Comparison of ENCODE assay signal across 13 mouse cellular contexts in genomic region chr9:15285443-15285842, GRCm38 (mm10). TPM values are rescaled to one million over a fixed set of nuclear protein-coding genes. Genes with fewer than 3 reads are reported as not detected.
A peak's percentile ranks its signal among the peaks of the same experiment; 100 is the strongest.
DNase-seq lines count a peak whose midpoint lies in the region; ATAC-seq and TF ChIP-seq lines count a peak whose summit lies in the region.
"Had no signal": no experiment of that assay in that cellular context is flagged by ENCODE, and none has a peak within 500 bp of the region (broad histone marks: within the 10 kb centered on the region; RNA-seq: fewer than 3 reads in every experiment).

No protein-coding gene starts in this region.

- no peak overlapping the region for H3K4me3 ChIP-seq in liver, adult 2 months (ENCODE audit: insufficient read depth, low read depth, low read length)
- no peak overlapping the region for H3K4me3 ChIP-seq in liver, embryonic 12.5 days
- H3K4me3 ChIP-seq: embryonic facial prominence, embryonic 12.5 days; neural tube, embryonic 12.5 days had no signal

- no peak for TF ChIP-seq POLR2A in liver, adult 2 months (IDR thresholded peaks at IDR 0.05; ENCODE audit: extremely low read depth, insufficient read depth, low read length)

- ATAC-seq in liver, embryonic 12.5 days: no peak

- peak; percentile 53 for TF ChIP-seq CTCF in liver, adult 2 months (IDR thresholded peaks at IDR 0.05; ENCODE audit: low read depth, low read length)

- DNase-seq in adrenal gland, postnatal 10 days: peak; percentile 35
- no peak for DNase-seq in adrenal gland, postnatal 4 days (ENCODE audit: low spot score in 2 of 2)
- DNase-seq in liver, adult 2 months (ENCODE audit: extremely low read depth, low read depth, low spot score): no peak
- peak; percentile 81 for DNase-seq in ZHBTc4 (ENCODE audit: low read depth, low spot score)
- DNase-seq in naive thymus-derived CD4-positive, alpha-beta T cell, adult 2 months (ENCODE audit: low read depth): peak; percentile 34
- DNase-seq in layer of hippocampus, postnatal 10 days (ENCODE audit: low spot score in 2 of 2): no peak
- no peak for DNase-seq in gastrocnemius, postnatal 10 days
- DNase-seq: lung, postnatal 4 days had no signal

- no peak overlapping the region for H3K9ac ChIP-seq in liver, adult 2 months (ENCODE audit: low read depth, low read length)
- H3K9ac ChIP-seq in liver, embryonic 12.5 days: no peak overlapping the region
- H3K9ac ChIP-seq: embryonic facial prominence, embryonic 12.5 days; neural tube, embryonic 12.5 days had no signal

- H3K27me3 ChIP-seq in liver, adult 2 months (ENCODE audit: control insufficient read depth, insufficient read depth, low read length): no peaks in the 10 kb centered on the region
- H3K27me3 ChIP-seq in liver, embryonic 12.5 days (replicated peaks): no peaks in the 10 kb centered on the region
- H3K27me3 ChIP-seq: embryonic facial prominence, embryonic 12.5 days; neural tube, embryonic 12.5 days had no signal

- H3K27ac ChIP-seq in liver, adult 2 months (replicated peaks; ENCODE audit: insufficient read depth, low read depth, low read length): no peak overlapping the region
- no peak overlapping the region for H3K27ac ChIP-seq in liver, embryonic 12.5 days
- H3K27ac ChIP-seq: embryonic facial prominence, embryonic 12.5 days; neural tube, embryonic 12.5 days had no signal

- 84% methylated on average over 3 of the region's 3 CpGs for WGBS in liver, adult 2 months
- 54% methylated on average over 3 of the region's 3 CpGs for WGBS in liver, embryonic 12.5 days (ENCODE audit: insufficient replicate concordance)

- no peaks in the 10 kb centered on the region for H3K79me2 ChIP-seq in liver, adult 2 months (ENCODE audit: control insufficient read depth, insufficient read depth, low read length)

- H3K36me3 ChIP-seq in liver, adult 2 months (ENCODE audit: control insufficient read depth, insufficient read depth, low read length): peaks cover 41% of the 10 kb centered on the region
- peaks cover 4% of the 10 kb centered on the region; the same call in 1 of the 2 replicates for H3K36me3 ChIP-seq in liver, embryonic 12.5 days

- no peak overlapping the region for H3K4me2 ChIP-seq in liver, embryonic 12.5 days
- H3K4me2 ChIP-seq: embryonic facial prominence, embryonic 12.5 days; neural tube, embryonic 12.5 days had no signal

- no peaks in the 10 kb centered on the region for H3K9me3 ChIP-seq in liver, embryonic 12.5 days (replicated peaks)
- H3K9me3 ChIP-seq: embryonic facial prominence, embryonic 12.5 days; neural tube, embryonic 12.5 days had no signal

- peaks cover 3% of the 10 kb centered on the region for H3K4me1 ChIP-seq in liver, adult 2 months (ENCODE audit: control insufficient read depth, insufficient read depth, low read length)
- H3K4me1 ChIP-seq in liver, embryonic 12.5 days: peaks cover 41% of the 10 kb centered on the region

RNA-seq across cellular contexts. Expression of gene Med17, which starts 5.7 kb away (rescaled TPM):
- total RNA-seq in adrenal gland, postnatal 10 days (2021): 10 to 100 TPM; 32.9 to 33.2 TPM
- total RNA-seq in adrenal gland, postnatal 4 days (2021): 10 to 100 TPM; 46.9 to 51.3 TPM
- 8.5 and 10.7 TPM in 2 replicates for total RNA-seq in liver, adult 2 months (2014; rRNA removed)
- polyA plus RNA-seq in liver, adult 2 months (2012; rRNA removed): 12.6 and 12.9 TPM in 2 replicates
- polyA plus RNA-seq in liver, embryonic 12.5 days (2016; fragmentation: Nextera tagmentation; extraction: Ambion mirVana): 28.0 and 29.2 TPM in 2 replicates
- 10 to 100 TPM; 29.5 to 33.3 TPM for total RNA-seq in layer of hippocampus, postnatal 10 days (2021)
- total RNA-seq in gastrocnemius, postnatal 10 days (2021): 10 to 100 TPM; 14.4 to 16.0 TPM

RNA-seq across cellular contexts. Expression of gene Taf1d, which starts 20.6 kb away (rescaled TPM):
- 100 to 1,000 TPM in 1 of 2 experiments, 10 to 100 TPM in 1; 97.2 to 112 TPM for total RNA-seq in adrenal gland, postnatal 10 days (2021)
- 100 to 1,000 TPM; 121 to 148 TPM for total RNA-seq in adrenal gland, postnatal 4 days (2021)
- total RNA-seq in liver, adult 2 months (2014; rRNA removed): 179 and 188 TPM in 2 replicates
- polyA plus RNA-seq in liver, adult 2 months (2012; rRNA removed): 4.1 and 6.8 TPM in 2 replicates
- polyA plus RNA-seq in liver, embryonic 12.5 days (2016; fragmentation: Nextera tagmentation; extraction: Ambion mirVana): 63.5 and 64.6 TPM in 2 replicates
- total RNA-seq in layer of hippocampus, postnatal 10 days (2021): 10 to 100 TPM; 41.4 to 42.6 TPM
- total RNA-seq in gastrocnemius, postnatal 10 days (2021): 10 to 100 TPM; 50.4 to 65.8 TPM

RNA-seq across cellular contexts. Expression of gene 4931406C07Rik, which starts 20.8 kb away (rescaled TPM):
- 100 to 1,000 TPM; 126 to 134 TPM for total RNA-seq in adrenal gland, postnatal 10 days (2021)
- total RNA-seq in adrenal gland, postnatal 4 days (2021): 10 to 100 TPM; 68.9 to 71.8 TPM
- total RNA-seq in liver, adult 2 months (2014; rRNA removed): 122 and 174 TPM in 2 replicates
- polyA plus RNA-seq in liver, adult 2 months (2012; rRNA removed): 48.2 and 56.1 TPM in 2 replicates
- polyA plus RNA-seq in liver, embryonic 12.5 days (2016; fragmentation: Nextera tagmentation; extraction: Ambion mirVana): 3.8 TPM in 2 replicates
- total RNA-seq in layer of hippocampus, postnatal 10 days (2021): 10 to 100 TPM; 28.3 to 31.2 TPM
- 10 to 100 TPM in 1 of 2 experiments, 1 to 10 TPM in 1; 9.3 to 12.5 TPM for total RNA-seq in gastrocnemius, postnatal 10 days (2021)

RNA-seq across cellular contexts. Expression of gene Vstm5, which starts 46.6 kb away (rescaled TPM):
- total RNA-seq in adrenal gland, postnatal 10 days (2021): 1 to 10 TPM in 1 of 2 experiments, under 1 TPM in 1; 0.63 to 1.4 TPM
- total RNA-seq in adrenal gland, postnatal 4 days (2021): 1 to 10 TPM; 1.5 to 2.0 TPM
- 0.07 and 0.09 TPM in 2 replicates for total RNA-seq in liver, adult 2 months (2014; rRNA removed)
- 0.15 and 0.24 TPM in 2 replicates for polyA plus RNA-seq in liver, adult 2 months (2012; rRNA removed)
- polyA plus RNA-seq in liver, embryonic 12.5 days (2016; fragmentation: Nextera tagmentation; extraction: Ambion mirVana): 0.48 and 0.58 TPM in 2 replicates
- total RNA-seq in layer of hippocampus, postnatal 10 days (2021): 1 to 10 TPM; 7.0 to 7.2 TPM
- under 1 TPM; 0.25 to 0.47 TPM for total RNA-seq in gastrocnemius, postnatal 10 days (2021)
- total RNA-seq: hematopoietic stem cell, adult 5-6 weeks had no signal
- polyA plus RNA-seq: C2C12 had no signal

Comparison
In these comparisons a context has a peak if more than half of its experiments do, and no peak if none do; other contexts are left out.
1. DNase-seq: peak in adrenal gland, postnatal 10 days (single experiment), ZHBTc4 (single experiment) and naive thymus-derived CD4-positive, alpha-beta T cell, adult 2 months (single experiment); none in adrenal gland, postnatal 4 days (0 of 2), liver, adult 2 months (single experiment), layer of hippocampus, postnatal 10 days (0 of 2) and gastrocnemius, postnatal 10 days (single experiment).